Mouse (Mus musculus) kidney, adult 2 months (tissue): ENCODE data around the gene Prdm16.

Experiments
- CTCF ChIP-seq: fragments of 200-500 bp; conservative IDR thresholded peaks from 2 replicates; pipeline ENCODE4 v1.5.1; 2011; ENCODE audit warnings: low read depth, mild to moderate bottlenecking, control low read depth, low read length, moderate library complexity, mixed read lengths; ENCODE audit not compliant: insufficient read depth, insufficient read length
- POLR2A ChIP-seq: fragments of 200-500 bp; IDR thresholded peaks from one replicate; pipeline ENCODE4 v1.6.1; 2011; ENCODE audit warnings: low read depth, low read length, control low read depth

DNA sequence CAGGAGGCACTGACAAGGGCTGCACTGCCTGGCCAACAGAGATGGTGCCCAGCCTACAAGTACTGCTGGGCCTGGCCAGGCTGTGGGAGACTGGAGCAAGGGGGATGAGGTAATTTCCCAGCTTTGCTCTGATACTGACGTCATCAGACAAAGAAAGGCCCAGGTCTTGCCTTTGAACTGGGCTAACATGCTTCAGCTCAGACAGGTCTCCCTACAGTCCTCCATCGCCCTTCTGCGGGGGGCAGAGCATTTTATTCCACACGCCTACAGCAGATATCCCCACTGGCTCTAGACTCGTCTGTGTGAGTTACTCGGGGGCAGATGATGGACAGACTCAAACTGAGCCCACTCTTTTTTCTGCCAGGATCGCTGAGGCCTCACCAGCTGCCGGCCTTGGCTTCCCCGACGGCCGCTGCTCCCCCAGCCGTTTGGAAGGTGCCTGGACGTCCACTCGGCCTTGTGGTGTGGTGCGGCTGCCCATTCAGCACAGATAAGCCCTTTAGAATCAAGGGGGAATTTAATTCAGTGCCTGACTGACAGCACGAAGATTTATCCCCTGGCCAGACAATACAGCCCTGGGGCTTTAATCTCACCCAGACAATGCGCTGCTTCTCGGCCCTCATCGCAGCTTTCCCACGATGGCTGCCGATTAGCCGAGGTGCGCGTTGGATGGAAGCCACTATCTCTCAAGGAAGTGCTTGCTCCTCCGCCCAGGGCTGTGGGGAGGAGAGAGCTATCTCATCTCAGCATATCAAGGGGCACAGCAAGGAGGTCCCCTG is 32.8 kb downstream of the Prdm16 start:
- TF ChIP-seq POLR2A (no peak), CTCF (no peak)
